Mouse (Mus musculus): ENCODE measurements at regions not wholly inside any gene's neighbourhood (a gene's known extent, or its start where the extent isn't known, plus 50 kb on each side); places are given as distances from the start of the nearest gene placed in this dataset.

- TF ChIP-seq CTCF (IDR thresholded peaks at IDR 0.05; ENCODE audit: low read depth) = peak; percentile 40
- TF ChIP-seq EP300 (optimal IDR thresholded peaks at IDR 0.05) = no peak
These were observed 611.5 kb upstream of the B3gat1 start for GRCm38 (mm10) chr9:26121986-26122385.
